Mouse (Mus musculus) forebrain, embryonic 12.5 days (tissue): Measurements from ENCODE around the gene Rars. TPM values are rescaled to one million over a fixed set of nuclear protein-coding genes. Genes with fewer than 3 reads are reported as not detected.
A peak's percentile ranks its signal among the peaks of the same experiment; 100 is the strongest.

Experiments
- ATAC-seq: fragments of 200-750 bp; cut with Nextera tagmentation; 2 replicates; pipeline ENCODE4 v1.8.0; 2017; ENCODE audit warnings: moderate TSS enrichment; ENCODE audit not compliant: low FRiP score
- H3K27ac ChIP-seq: fragments of 300-500 bp; sonication (generic); 2 replicates; pipeline ENCODE4 v1.5.1; 2016; ENCODE audit warnings: mild to moderate bottlenecking
- H3K27me3 ChIP-seq: fragments of 300-500 bp; sonication (generic); 2 replicates; pipeline ENCODE4 v1.6.1; 2016; ENCODE audit warnings: mild to moderate bottlenecking
- H3K36me3 ChIP-seq: fragments of 300-500 bp; sonication (generic); replicated peaks from 2 replicates; pipeline ENCODE4 v1.6.1; 2016; ENCODE audit warnings: mild to moderate bottlenecking
- H3K4me1 ChIP-seq: fragments of 300-500 bp; sonication (generic); 2 replicates; pipeline ENCODE4 v1.6.1; 2016
- H3K4me2 ChIP-seq: fragments of 300-500 bp; sonication (generic); 2 replicates; pipeline ENCODE4 v1.6.1; 2016; ENCODE audit warnings: mild to moderate bottlenecking, moderate library complexity
- H3K4me3 ChIP-seq: fragments of 300-500 bp; sonication (generic); replicated peaks from 2 replicates; pipeline ENCODE4 v1.5.1; 2016; ENCODE audit warnings: mild to moderate bottlenecking
- H3K9ac ChIP-seq: fragments of 300-500 bp; sonication (generic); 2 replicates; pipeline ENCODE4 v1.6.1; 2016; ENCODE audit warnings: mild to moderate bottlenecking
- H3K9me3 ChIP-seq: fragments of 300-500 bp; sonication (generic); 2 replicates; pipeline ENCODE4 v1.6.1; 2016
- WGBS: fragments of 180-500 bp; shearing (Covaris S2); methylation state at CpG from one replicate; pipeline ENCODE4 v1.1.7; 2016; 5-methylcytosine and 5-hydroxymethylcytosine counted together
- polyA plus RNA-seq: library from polyadenylated mRNA; unstranded; fragments of >200 nt; fragmentation: Nextera tagmentation; extraction: Ambion mirVana; gene quantifications from 2 replicates; pipeline ENCODE4 v1.2.1, GENCODE M21; 2016

Rars gene
- polyA plus RNA-seq, 1 experiment from 2014 or later = 83.7 TPM

GRCm38 (mm10) chr11:35784537-35784936 lies 49.8 kb downstream of the Rars start:
- WGBS = 93% methylated on average over 4 of the region's 4 CpGs

GRCm38 (mm10) chr11:35784002-35784401 lies 50.3 kb downstream of the Rars start:
- H3K4me1 ChIP-seq = no peaks in the 10 kb centered on the region
- WGBS = 92% methylated on average over 3 of the region's 3 CpGs
- peaks cover 68% of the 10 kb centered on the region for H3K36me3 ChIP-seq
- H3K9me3 ChIP-seq = no peaks in the 10 kb centered on the region
- H3K9ac ChIP-seq = no peak overlapping the region
- H3K27ac ChIP-seq = no peak overlapping the region
- no peak overlapping the region for H3K4me2 ChIP-seq
- no peaks in the 10 kb centered on the region for H3K27me3 ChIP-seq
- no peak overlapping the region for H3K4me3 ChIP-seq
- ATAC-seq = no peak

More at GRCm38 (mm10) chr11:35784537-35784936, 49.8 kb downstream of the Rars start:
- Histone ChIP-seq H3K27ac (no peak overlapping the region), H3K4me1 (no peaks in the 10 kb centered on the region), H3K4me3 (no peak overlapping the region), H3K9me3 (no peaks in the 10 kb centered on the region), H3K27me3 (no peaks in the 10 kb centered on the region), H3K36me3 (peaks cover 68% of the 10 kb centered on the region), H3K9ac (no peak overlapping the region), H3K4me2 (no peak overlapping the region)
- ATAC-seq = no peak

- Histone ChIP-seq H3K4me3 (no peak overlapping the region), H3K36me3 (peaks cover 73% of the 10 kb centered on the region), H3K4me2 (no peak overlapping the region), H3K27me3 (no peaks in the 10 kb centered on the region), H3K27ac (no peak overlapping the region), H3K9ac (no peak overlapping the region), H3K4me1 (no peaks in the 10 kb centered on the region), H3K9me3 (no peaks in the 10 kb centered on the region)
- WGBS = 92% methylated on average over 5 of the region's 5 CpGs
- no peak for ATAC-seq
These were observed 51.3 kb downstream of the Rars start for GRCm38 (mm10) chr11:35783038-35783437.

DNA sequence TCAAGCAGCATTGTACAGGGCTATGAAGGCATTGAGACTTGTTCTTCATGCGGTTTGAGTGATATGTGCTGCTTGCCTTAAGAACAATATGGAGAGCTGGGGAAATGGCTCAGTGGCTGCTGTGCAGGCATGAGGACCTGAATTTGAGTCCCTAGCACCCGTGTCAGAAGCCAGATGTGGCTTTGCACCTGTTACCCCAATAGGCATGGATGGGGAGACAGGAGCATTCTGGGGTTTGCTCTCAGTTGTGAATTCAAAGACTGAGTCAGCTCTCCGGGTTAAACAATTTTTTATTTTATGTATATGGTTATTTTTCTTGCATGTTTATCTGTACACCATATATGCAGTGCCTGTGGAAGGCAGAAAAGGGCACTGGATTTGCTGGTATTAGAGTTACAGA lies 51.9 kb downstream of the Rars start:
- H3K4me1 ChIP-seq = no peaks in the 10 kb centered on the region
- ATAC-seq = no peak
- no peak overlapping the region for H3K27ac ChIP-seq
- WGBS = 98% methylated on average over 3 of the region's 3 CpGs
- no peak overlapping the region for H3K4me3 ChIP-seq
- no peaks in the 10 kb centered on the region for H3K27me3 ChIP-seq
- no peak overlapping the region for H3K4me2 ChIP-seq
- no peaks in the 10 kb centered on the region for H3K9me3 ChIP-seq
- H3K36me3 ChIP-seq = peaks cover 79% of the 10 kb centered on the region
- H3K9ac ChIP-seq = no peak overlapping the region

GRCm38 (mm10) chr11:35780336-35780735 lies 54.0 kb downstream of the Rars start:
- H3K4me1 ChIP-seq = no peaks in the 10 kb centered on the region
- no peak overlapping the region for H3K4me2 ChIP-seq
- WGBS = 82% methylated on average over 3 of the region's 3 CpGs
- H3K4me3 ChIP-seq = no peak overlapping the region
- no peak overlapping the region for H3K27ac ChIP-seq
- H3K9ac ChIP-seq = no peak overlapping the region
- no peaks in the 10 kb centered on the region for H3K27me3 ChIP-seq
- peaks cover 83% of the 10 kb centered on the region for H3K36me3 ChIP-seq
- ATAC-seq = no peak
- H3K9me3 ChIP-seq = no peaks in the 10 kb centered on the region

DNA sequence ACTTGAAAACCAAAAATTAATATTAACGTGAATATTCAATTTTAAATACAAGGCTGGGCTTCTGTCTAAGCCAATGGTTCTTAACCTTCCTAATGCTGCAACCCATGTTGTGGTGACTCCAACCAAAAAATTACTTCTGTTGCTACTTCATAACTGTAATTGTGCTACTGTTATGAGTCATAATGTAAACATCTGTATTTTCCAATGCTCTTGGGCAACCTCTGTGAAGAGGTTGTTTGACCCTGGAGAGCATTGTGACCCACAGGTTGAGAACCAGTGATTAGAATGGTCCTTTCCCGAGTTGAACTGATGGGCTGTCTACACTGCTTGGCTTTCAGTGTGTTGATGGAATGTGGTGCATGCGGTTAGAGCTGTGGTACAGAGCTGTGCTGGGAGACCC lies 57.9 kb downstream of the Rars start:
- ATAC-seq = no peak
- H3K36me3 ChIP-seq = peaks cover 44% of the 10 kb centered on the region

DNA sequence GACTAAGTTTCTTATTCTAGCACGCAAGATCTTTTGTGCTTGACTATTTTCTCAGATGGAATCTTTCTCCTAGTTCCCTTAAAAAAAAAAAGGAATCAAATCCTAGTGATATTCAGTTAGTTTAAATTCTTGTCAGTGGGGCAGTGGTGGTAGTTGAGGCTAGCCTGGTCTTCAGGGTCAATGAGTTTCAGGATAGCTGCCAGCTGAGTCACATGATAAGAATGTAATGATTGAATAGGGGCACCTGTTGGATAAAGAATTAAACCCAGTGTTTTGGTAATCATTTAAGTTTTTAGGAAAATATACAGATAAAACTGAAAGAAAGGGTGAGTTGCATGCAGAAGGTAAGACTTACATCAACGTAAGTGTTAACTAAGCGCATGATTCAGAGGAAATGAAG lies 58.7 kb downstream of the Rars start:
- WGBS = 97% methylated on average over 3 of the region's 3 CpGs
- Histone ChIP-seq H3K27me3 (no peaks in the 10 kb centered on the region), H3K9me3 (no peaks in the 10 kb centered on the region), H3K36me3 (peaks cover 45% of the 10 kb centered on the region), H3K9ac (no peak overlapping the region), H3K4me1 (peaks cover 12% of the 10 kb centered on the region), H3K27ac (no peak overlapping the region), H3K4me2 (no peak overlapping the region), H3K4me3 (no peak overlapping the region)
- ATAC-seq = no peak

More for the DNA sequence above, 57.9 kb downstream of the Rars start:
- no peak overlapping the region for H3K4me2 ChIP-seq
- no peak overlapping the region for H3K9ac ChIP-seq
- H3K4me1 ChIP-seq = peaks cover 5% of the 10 kb centered on the region
- H3K9me3 ChIP-seq = no peaks in the 10 kb centered on the region
- WGBS = 93% methylated on average over 3 of the region's 3 CpGs
- no peak overlapping the region for H3K4me3 ChIP-seq
- H3K27ac ChIP-seq = no peak overlapping the region
- H3K27me3 ChIP-seq = no peaks in the 10 kb centered on the region

DNA sequence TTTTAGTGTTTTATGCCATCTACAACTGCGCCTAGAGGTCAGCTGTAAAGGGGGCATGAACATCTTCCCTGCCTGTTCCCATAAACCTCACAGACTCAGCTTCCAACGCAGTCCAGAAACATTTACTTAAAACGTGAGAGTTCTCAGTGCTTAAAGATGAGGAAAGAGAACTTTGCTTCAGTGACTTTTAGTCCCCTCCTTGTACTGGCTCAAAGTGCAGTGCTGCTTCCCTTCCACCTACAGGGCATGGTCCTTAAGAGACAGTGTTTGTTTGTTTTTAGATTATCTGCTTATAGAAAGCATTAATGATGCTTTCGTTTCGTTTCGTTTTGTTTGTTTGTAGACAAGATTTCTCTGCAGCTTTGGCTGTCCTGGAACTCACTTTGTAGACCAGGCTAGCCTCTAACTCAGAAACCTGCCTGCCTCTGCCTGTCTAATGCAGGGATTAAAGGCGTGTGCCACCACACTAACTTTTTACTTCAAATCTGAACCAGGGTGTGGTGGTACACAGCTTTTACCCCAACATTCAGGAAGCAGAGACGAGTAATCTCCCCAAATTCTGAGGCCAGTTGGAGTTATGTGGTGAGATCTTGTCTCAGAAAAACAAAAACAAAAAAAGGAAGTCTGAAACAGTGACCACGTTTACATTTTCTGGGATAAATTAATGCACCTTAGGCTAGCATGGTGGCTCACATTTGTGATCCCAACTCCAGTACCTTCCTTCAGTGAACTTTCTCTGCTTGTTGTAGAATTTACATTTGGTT lies 63.4 kb downstream of the Rars start:
- Histone ChIP-seq H3K9me3 (no peaks in the 10 kb centered on the region), H3K27ac (no peak overlapping the region; the same call in 1 of the 2 replicates), H3K36me3 (peaks cover 3% of the 10 kb centered on the region; the same call in 1 of the 2 replicates), H3K4me1 (peaks cover 16% of the 10 kb centered on the region), H3K9ac (peak overlapping the region; percentile 95), H3K27me3 (no peaks in the 10 kb centered on the region), H3K4me2 (peak overlapping the region; percentile 85), H3K4me3 (peak overlapping the region; percentile 79)
- no peak for ATAC-seq
- 78% methylated on average over 9 of the region's 9 CpGs for WGBS

- Histone ChIP-seq H3K27me3 (no peaks in the 10 kb centered on the region), H3K4me3 (peak overlapping the region; percentile 79), H3K4me2 (peak overlapping the region; percentile 85), H3K36me3 (peaks cover 2% of the 10 kb centered on the region; the same call in 1 of the 2 replicates), H3K9ac (peak overlapping the region; percentile 95), H3K9me3 (no peaks in the 10 kb centered on the region), H3K4me1 (peaks cover 16% of the 10 kb centered on the region), H3K27ac (peak overlapping the region; percentile 96)
- ATAC-seq = peak; percentile 86
- under 1% methylated on average over 33 of the region's 41 CpGs for WGBS
These were observed 64.4 kb downstream of the Rars start for GRCm38 (mm10) chr11:35769746-35770437.

DNA sequence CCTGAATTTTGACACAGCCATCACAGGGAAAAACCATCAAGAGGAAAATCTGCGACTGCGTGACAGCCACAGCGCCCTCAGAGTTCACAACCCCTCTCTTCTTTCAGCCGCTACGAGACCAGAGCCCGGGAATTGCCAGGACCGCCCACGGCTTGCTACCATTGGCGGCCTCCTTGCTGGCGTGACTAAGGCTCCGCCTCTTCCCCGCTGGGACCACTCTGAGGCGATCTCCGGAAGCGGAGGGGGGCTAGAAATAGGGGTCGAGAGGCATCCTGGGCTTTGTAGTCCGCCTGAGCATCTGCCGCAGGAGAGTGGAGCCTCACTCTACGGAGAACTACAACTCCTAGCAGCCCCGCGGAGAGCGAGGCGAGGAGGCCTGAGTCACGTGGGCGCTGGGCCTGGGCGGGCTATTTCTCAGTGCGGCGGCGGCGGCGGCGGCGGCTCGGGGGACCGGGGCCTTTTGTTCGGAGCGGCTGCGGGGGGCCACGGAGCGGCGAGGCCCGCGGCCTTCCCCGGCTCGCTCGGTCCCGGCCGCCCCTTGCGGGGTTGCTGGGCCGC lies 65.0 kb downstream of the Rars start, which contains the start of gene Pank3:
Gene Pank3, plus strand, starts transcription at position 297 of the 558 bp plus-strand sequence.
- Histone ChIP-seq H3K27ac (peak within 1 kb of the TSS; percentile 96), H3K9me3 (no peaks in the 10 kb centered on the region), H3K4me3 (peak within 1 kb of the TSS; percentile 79), H3K36me3 (peaks cover 2% of the 10 kb centered on the region; the same call in 1 of the 2 replicates), H3K4me1 (peaks cover 16% of the 10 kb centered on the region), H3K4me2 (peak within 1 kb of the TSS; percentile 85), H3K9ac (peak within 1 kb of the TSS; percentile 95), H3K27me3 (no peaks in the 10 kb centered on the region)
- peak; percentile 100 for ATAC-seq
- WGBS = under 1% methylated on average over 36 of the region's 50 CpGs

- Histone ChIP-seq H3K9ac (no peak overlapping the region), H3K9me3 (no peaks in the 10 kb centered on the region), H3K4me1 (peaks cover 14% of the 10 kb centered on the region), H3K4me2 (no peak overlapping the region), H3K4me3 (no peak overlapping the region), H3K27ac (no peak overlapping the region), H3K36me3 (0 out of 2 replicates have a peak, but pooled peaks cover 2% of the 10 kb centered on the region), H3K27me3 (0 out of 2 replicates have a peak, but pooled peaks cover 3% of the 10 kb centered on the region)
- no peak for ATAC-seq
- 91% methylated on average over 5 of the region's 5 CpGs for WGBS
These were observed 67.5 kb downstream of the Rars start for GRCm38 (mm10) chr11:35766845-35767244.

- H3K27me3 ChIP-seq = peaks cover 3% of the 10 kb centered on the region; the same call in 1 of the 2 replicates
- ATAC-seq = no peak
- H3K4me3 ChIP-seq = no peak overlapping the region
- H3K4me1 ChIP-seq = 0 out of 2 replicates have a peak, but pooled peaks cover 3% of the 10 kb centered on the region
- no peak overlapping the region for H3K9ac ChIP-seq
- H3K36me3 ChIP-seq = no peaks in the 10 kb centered on the region
- H3K4me2 ChIP-seq = no peak overlapping the region
- H3K9me3 ChIP-seq = no peaks in the 10 kb centered on the region
- WGBS = 96% methylated on average over 4 of the region's 4 CpGs
- no peak overlapping the region for H3K27ac ChIP-seq
These were observed 73.7 kb downstream of the Rars start for GRCm38 (mm10) chr11:35760627-35761003.
